Mouse (Mus musculus): ENCODE data around the gene Prdm11.

DNA sequence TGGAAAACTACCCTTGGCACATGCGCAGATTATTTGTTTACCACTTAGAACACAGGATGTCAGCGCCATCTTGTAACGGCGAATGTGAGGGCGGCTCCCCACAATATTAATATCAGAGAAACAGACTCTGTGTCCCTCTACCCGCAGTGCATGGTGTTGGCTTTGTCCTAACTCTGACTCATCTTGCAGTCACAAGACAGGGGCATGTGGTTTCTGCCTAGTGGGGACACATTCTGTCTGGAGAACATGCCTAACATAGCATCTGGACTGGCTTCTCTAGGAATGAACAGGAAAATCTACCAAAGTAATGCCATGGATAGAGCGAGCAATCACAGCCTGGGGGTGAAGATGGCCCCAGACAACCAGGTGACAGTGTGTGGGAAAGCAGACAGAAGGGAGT is 107.1 kb downstream of the Prdm11 start:
- no peak for TF ChIP-seq HCFC1 (IDR thresholded peaks at IDR 0.05; ENCODE audit: low read depth, low read length)
- no peak for TF ChIP-seq EP300 (IDR thresholded peaks at IDR 0.05; ENCODE audit: low read length)
- TF ChIP-seq KAT2A (IDR thresholded peaks at IDR 0.05; ENCODE audit: insufficient replicate concordance, low read length), result no peak
- no peak for TF ChIP-seq ETS1 (conservative IDR thresholded peaks at IDR 0.05; ENCODE audit: low read depth, low read length)
- TF ChIP-seq E2F4 (IDR thresholded peaks at IDR 0.05; ENCODE audit: insufficient replicate concordance, low read depth, low read length), result no peak
- no peak for TF ChIP-seq RCOR1 (conservative IDR thresholded peaks at IDR 0.05; ENCODE audit: low read depth, low read length)
- TF ChIP-seq ZMIZ1 (IDR thresholded peaks at IDR 0.05; ENCODE audit: low read depth, low read length), result no peak
- no peak for TF ChIP-seq SIN3A (IDR thresholded peaks at IDR 0.05; ENCODE audit: low read length)
- TF ChIP-seq ZKSCAN1 (IDR thresholded peaks at IDR 0.05; ENCODE audit: borderline replicate concordance, low read depth, low read length), result no peak
- TF ChIP-seq POLR2A (IDR thresholded peaks at IDR 0.05; ENCODE audit: low read depth, low read length), result no peak
- no peak for TF ChIP-seq USF2 (conservative IDR thresholded peaks at IDR 0.05; ENCODE audit: low read depth, low read length)
- TF ChIP-seq CTCF (conservative IDR thresholded peaks at IDR 0.05 in 1 of 2, IDR thresholded peaks at IDR 0.05 in 1 of 2; ENCODE audit: low read depth in 2 of 2, low read length in 2 of 2), result no peak
- no peak for TF ChIP-seq CHD2 (IDR thresholded peaks at IDR 0.05; ENCODE audit: low read length)
- no peak for TF ChIP-seq NRF1 (IDR thresholded peaks at IDR 0.05; ENCODE audit: low read depth, low read length)

Data from CH12.LX (cell line).